Mouse (Mus musculus): ENCODE results near the gene Tmem51.

DNA sequence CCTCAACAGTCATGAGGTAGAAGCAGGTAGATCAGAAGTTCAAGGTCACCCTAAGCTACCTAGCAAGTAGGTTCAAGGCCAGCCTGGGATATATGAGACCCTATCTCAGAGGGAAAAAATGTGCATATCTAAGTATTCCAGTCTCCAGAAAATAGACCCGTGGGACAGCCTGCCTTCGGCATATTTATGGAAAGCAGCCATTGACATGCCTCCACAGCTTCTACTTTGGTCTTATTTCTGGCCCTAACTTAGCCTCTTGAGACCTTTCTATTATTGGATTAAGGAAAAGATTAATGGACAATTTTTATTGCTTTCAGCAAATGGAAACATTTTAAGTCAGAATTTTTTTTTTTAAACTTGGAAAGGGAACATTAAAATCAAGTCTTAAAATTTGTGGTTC, 57.1 kb downstream of the Tmem51 start:
- no peak for TF ChIP-seq FLI1 (IDR thresholded peaks at IDR 0.05; ENCODE audit: low read length)
- no peak for TF ChIP-seq GATA1 (IDR thresholded peaks at IDR 0.05; ENCODE audit: borderline replicate concordance, low read length)
